Mouse (Mus musculus) stomach, embryonic 15.5 days (tissue): ENCODE data around the gene Pde4d. TPM values are rescaled to one million over a fixed set of nuclear protein-coding genes. Genes with fewer than 3 reads are reported as not detected.
"Not testable (repeated sequence)": the region's sequence is repeated elsewhere in the genome, so short reads cannot be mapped to it uniquely, and the experiment has no call there.

Source experiments
- ATAC-seq: fragments of 200-750 bp; cut with Nextera tagmentation; 2 replicates; pipeline ENCODE4 v1.8.0; 2017; ENCODE audit warnings: low read depth, moderate number of reproducible peaks, moderate TSS enrichment; ENCODE audit not compliant: insufficient read depth, low FRiP score
- H3K27ac ChIP-seq: fragments of 300-500 bp; sonication (generic); 2 replicates; pipeline ENCODE4 v1.5.1; 2015; ENCODE audit warnings: mild to moderate bottlenecking, inconsistent platforms
- H3K27me3 ChIP-seq: fragments of 300-500 bp; sonication (generic); replicated peaks from 2 replicates; pipeline ENCODE4 v1.6.1; 2015; ENCODE audit warnings: inconsistent platforms
- H3K36me3 ChIP-seq: fragments of 300-500 bp; sonication (generic); 2 replicates; pipeline ENCODE4 v1.6.1; 2015; ENCODE audit warnings: inconsistent platforms
- H3K4me1 ChIP-seq: fragments of 300-500 bp; sonication (generic); 2 replicates; pipeline ENCODE4 v1.6.1; 2015; ENCODE audit warnings: inconsistent platforms
- H3K4me2 ChIP-seq: fragments of 300-500 bp; sonication (generic); 2 replicates; pipeline ENCODE4 v1.6.1; 2015; ENCODE audit warnings: mild to moderate bottlenecking, inconsistent platforms
- H3K4me3 ChIP-seq: fragments of 300-500 bp; sonication (generic); replicated peaks from 2 replicates; pipeline ENCODE4 v1.5.1; 2015; ENCODE audit warnings: inconsistent platforms
- H3K9ac ChIP-seq: fragments of 300-500 bp; sonication (generic); 2 replicates; pipeline ENCODE4 v1.6.1; 2015; ENCODE audit warnings: inconsistent platforms
- H3K9me3 ChIP-seq: fragments of 300-500 bp; sonication (generic); 2 replicates; pipeline ENCODE4 v1.6.1; 2016; ENCODE audit warnings: inconsistent platforms
- WGBS: fragments of 180-500 bp; shearing (Covaris S2); methylation state at CpG from one replicate; pipeline ENCODE4 v1.1.7; 2015; 5-methylcytosine and 5-hydroxymethylcytosine counted together
- polyA plus RNA-seq: library from polyadenylated mRNA; unstranded; fragments of >200 nt; fragmentation: Nextera tagmentation; extraction: Ambion mirVana; gene quantifications from 2 replicates; pipeline ENCODE4 v1.2.1, GENCODE M21; 2015

Pde4d gene
- polyA plus RNA-seq, 1 experiment from 2014 or later: 22.8 TPM

GRCm38 (mm10) chr13:108751155-108751840, 301.6 kb downstream of the Pde4d start:
- Histone ChIP-seq H3K36me3 (no peaks in the 10 kb centered on the region), H3K4me2 (no peak overlapping the region), H3K27ac (no peak overlapping the region), H3K4me1 (no peaks in the 10 kb centered on the region), H3K4me3 (no peak overlapping the region), H3K9ac (no peak overlapping the region), H3K9me3 (no peaks in the 10 kb centered on the region), H3K27me3 (no peaks in the 10 kb centered on the region)
- WGBS: 82% methylated on average over 3 of the region's 3 CpGs
- ATAC-seq: no peak

DNA sequence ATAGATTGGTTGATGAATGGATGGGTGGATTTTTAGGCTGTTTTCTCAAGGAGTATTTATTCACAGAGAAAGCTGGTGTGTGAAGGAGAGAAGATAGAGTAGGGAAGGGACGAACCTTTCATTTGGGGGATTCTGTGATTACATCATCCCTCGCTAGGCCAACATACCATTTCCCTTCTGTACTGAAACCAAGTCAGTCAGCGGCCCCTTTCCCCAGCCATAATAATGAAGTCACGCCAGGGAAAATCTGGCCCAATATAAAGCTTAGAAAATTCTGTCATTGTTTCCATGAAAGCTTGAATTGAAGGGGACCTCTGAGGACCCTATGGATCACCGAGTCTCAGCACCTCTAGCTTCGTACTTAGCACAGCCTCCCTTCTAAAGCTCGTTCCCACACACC, 307.7 kb downstream of the Pde4d start:
- H3K4me3 ChIP-seq: no peak overlapping the region
- no peak for ATAC-seq
- H3K27me3 ChIP-seq: no peaks in the 10 kb centered on the region
- no peak overlapping the region for H3K9ac ChIP-seq
- 77% methylated on average over 7 of the region's 7 CpGs for WGBS
- no peaks in the 10 kb centered on the region for H3K4me1 ChIP-seq
- no peak overlapping the region for H3K4me2 ChIP-seq
- H3K27ac ChIP-seq: no peak overlapping the region
- H3K36me3 ChIP-seq: no peaks in the 10 kb centered on the region
- H3K9me3 ChIP-seq: no peaks in the 10 kb centered on the region

DNA sequence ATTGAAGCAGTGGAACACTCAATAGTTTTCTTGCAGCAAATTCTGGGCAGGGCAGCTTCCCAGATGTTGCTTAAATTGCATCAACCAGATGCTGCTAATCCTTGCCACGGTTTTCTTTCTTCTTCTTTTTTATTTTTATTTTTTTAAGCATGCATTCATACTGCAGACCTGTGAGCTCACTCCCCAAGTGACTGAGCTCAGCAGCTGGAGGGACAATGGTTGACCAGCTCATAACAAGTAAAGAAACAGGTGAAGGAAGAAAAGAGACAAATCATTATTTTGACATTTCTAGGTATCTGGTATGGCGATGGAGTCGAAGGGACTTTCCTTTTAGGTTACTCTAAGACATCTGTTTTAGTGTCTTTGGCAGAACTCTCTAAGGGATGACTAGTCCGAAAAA, 308.6 kb downstream of the Pde4d start:
- ATAC-seq: no peak
- Histone ChIP-seq H3K27ac (no peak overlapping the region), H3K4me2 (no peak overlapping the region), H3K9me3 (no peaks in the 10 kb centered on the region), H3K36me3 (no peaks in the 10 kb centered on the region), H3K4me1 (no peaks in the 10 kb centered on the region), H3K4me3 (no peak overlapping the region), H3K9ac (no peak overlapping the region), H3K27me3 (no peaks in the 10 kb centered on the region)
- 72% methylated on average over 4 of the region's 4 CpGs for WGBS

DNA sequence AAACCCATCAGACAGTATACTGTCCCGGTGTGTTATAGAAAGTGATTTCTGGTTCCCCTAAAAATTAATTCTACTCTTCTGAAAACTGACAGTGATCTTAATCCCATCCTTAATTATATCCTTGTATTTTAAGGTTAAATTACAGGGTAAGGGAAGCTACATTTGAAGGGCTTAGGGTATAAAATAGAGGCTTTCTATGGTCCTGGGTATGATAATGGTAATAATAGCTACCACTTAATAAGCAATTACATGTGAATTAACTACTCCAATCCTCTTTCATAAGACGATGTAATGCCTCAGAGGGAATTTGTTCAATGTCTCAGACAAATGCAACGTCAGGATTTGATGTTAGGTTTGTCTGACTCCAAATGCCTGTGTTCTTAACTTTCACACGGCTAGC, 309.4 kb downstream of the Pde4d start:
- ATAC-seq: no peak
- H3K4me2 ChIP-seq: no peak overlapping the region
- no peaks in the 10 kb centered on the region for H3K4me1 ChIP-seq
- no peaks in the 10 kb centered on the region for H3K27me3 ChIP-seq
- no peak overlapping the region for H3K27ac ChIP-seq
- H3K9me3 ChIP-seq: no peaks in the 10 kb centered on the region
- no peak overlapping the region for H3K9ac ChIP-seq
- H3K36me3 ChIP-seq: no peaks in the 10 kb centered on the region
- WGBS: 77% methylated on average over 4 of the region's 4 CpGs
- H3K4me3 ChIP-seq: no peak overlapping the region

DNA sequence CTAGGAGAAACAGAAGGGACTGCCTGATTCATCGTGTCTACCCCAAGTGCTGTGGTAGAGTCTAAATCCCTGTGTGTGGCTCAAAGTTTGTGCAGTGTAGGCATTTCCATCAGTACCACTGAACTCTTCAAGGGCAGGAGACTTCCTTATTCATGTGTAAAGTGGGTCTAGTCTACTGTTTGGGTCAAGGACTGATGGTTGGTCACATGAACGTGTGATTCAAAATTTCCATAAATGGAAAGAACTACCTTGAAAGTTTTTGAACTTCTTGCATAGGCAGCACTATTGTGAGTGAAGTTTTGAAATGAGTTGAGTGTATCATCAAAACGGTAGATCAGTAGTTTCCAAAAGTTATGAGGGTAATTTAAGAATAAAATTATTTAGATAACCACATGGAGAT, 313.5 kb downstream of the Pde4d start:
- no peaks in the 10 kb centered on the region for H3K36me3 ChIP-seq
- ATAC-seq: no peak

GRCm38 (mm10) chr13:108766020-108766727, 316.4 kb downstream of the Pde4d start:
- WGBS: 71% methylated on average over 11 of the region's 11 CpGs
- ATAC-seq: no peak
- Histone ChIP-seq H3K36me3 (no peaks in the 10 kb centered on the region), H3K9ac (no peak overlapping the region), H3K4me1 (no peaks in the 10 kb centered on the region), H3K27me3 (no peaks in the 10 kb centered on the region), H3K9me3 (no peaks in the 10 kb centered on the region), H3K4me2 (no peak overlapping the region), H3K27ac (no peak overlapping the region), H3K4me3 (no peak overlapping the region)

More for the DNA sequence above, 313.5 kb downstream of the Pde4d start:
- Histone ChIP-seq H3K4me3 (no peak overlapping the region), H3K4me1 (no peaks in the 10 kb centered on the region), H3K27me3 (no peaks in the 10 kb centered on the region), H3K27ac (no peak overlapping the region), H3K4me2 (no peak overlapping the region), H3K9ac (no peak overlapping the region), H3K9me3 (no peaks in the 10 kb centered on the region)
- 80% methylated on average over 3 of the region's 3 CpGs for WGBS

GRCm38 (mm10) chr13:108769465-108770056, 319.8 kb downstream of the Pde4d start:
- no peaks in the 10 kb centered on the region for H3K9me3 ChIP-seq
- ATAC-seq: no peak
- whole genome bisulfite sequencing: 50% methylated on average over 3 of the region's 3 CpGs

DNA sequence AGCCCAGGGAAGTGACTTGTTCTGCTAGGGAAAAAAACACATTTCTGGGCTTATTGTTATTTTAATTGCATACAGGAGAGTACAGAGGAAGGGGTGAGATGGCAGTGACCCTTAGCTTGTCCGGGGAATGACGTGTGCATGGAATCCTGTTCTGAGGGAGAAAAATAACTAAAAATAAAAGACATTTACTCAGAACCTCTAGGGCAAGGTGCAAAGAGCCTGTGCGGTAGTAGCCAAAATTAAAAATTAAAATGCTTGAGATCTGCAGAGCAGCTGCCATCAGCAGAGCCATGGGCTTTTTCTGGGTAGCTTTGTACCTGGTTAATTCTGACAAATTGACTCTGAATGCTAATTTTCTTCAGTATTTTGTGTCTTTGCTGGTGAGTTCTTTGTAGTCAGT, 322.6 kb downstream of the Pde4d start:
- H3K4me2 ChIP-seq: no peak overlapping the region

More at GRCm38 (mm10) chr13:108769465-108770056, 319.8 kb downstream of the Pde4d start:
- Histone ChIP-seq H3K4me3 (no peak overlapping the region), H3K9ac (no peak overlapping the region), H3K4me2 (no peak overlapping the region), H3K27me3 (no peaks in the 10 kb centered on the region), H3K36me3 (no peaks in the 10 kb centered on the region), H3K27ac (no peak overlapping the region), H3K4me1 (no peaks in the 10 kb centered on the region)

DNA sequence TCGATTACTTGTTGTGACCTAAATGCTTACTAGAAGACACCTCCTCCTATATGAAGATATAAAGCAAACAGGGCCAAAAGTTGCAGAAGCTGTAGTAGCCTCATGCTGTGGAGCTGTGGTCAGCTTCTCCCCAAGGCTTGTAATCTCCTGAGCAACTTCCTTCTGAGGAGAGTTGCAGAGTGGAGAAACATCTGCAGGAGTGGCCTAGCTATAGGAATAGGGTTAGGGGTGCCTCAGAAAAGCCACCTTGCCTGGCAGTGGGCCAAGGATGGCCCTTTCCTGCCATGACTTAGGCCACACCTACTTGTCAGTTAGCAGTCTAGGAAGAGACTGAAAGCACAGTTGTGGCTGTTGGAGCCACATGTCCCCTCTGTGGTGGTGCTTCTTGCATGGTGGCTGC, 325.2 kb downstream of the Pde4d start:
- H3K4me3 ChIP-seq: no peak overlapping the region
- no peak overlapping the region for H3K9ac ChIP-seq
- H3K27ac ChIP-seq: no peak overlapping the region
- H3K4me2 ChIP-seq: no peak overlapping the region
- H3K4me1 ChIP-seq: no peaks in the 10 kb centered on the region
- no peak for ATAC-seq
- H3K27me3 ChIP-seq: no peaks in the 10 kb centered on the region
- WGBS: 75% methylated on average over 1 of the region's 1 CpGs
- H3K36me3 ChIP-seq: no peaks in the 10 kb centered on the region
- H3K9me3 ChIP-seq: no peaks in the 10 kb centered on the region

More for the DNA sequence above, 322.6 kb downstream of the Pde4d start:
- Histone ChIP-seq H3K27ac (no peak overlapping the region), H3K9me3 (no peaks in the 10 kb centered on the region), H3K27me3 (no peaks in the 10 kb centered on the region), H3K9ac (no peak overlapping the region), H3K4me1 (no peaks in the 10 kb centered on the region), H3K36me3 (no peaks in the 10 kb centered on the region), H3K4me3 (no peak overlapping the region)
- no peak for ATAC-seq
- 74% methylated on average over 3 of the region's 3 CpGs for WGBS

GRCm38 (mm10) chr13:108775882-108776281, 326.1 kb downstream of the Pde4d start:
- Histone ChIP-seq H3K4me3 (no peak overlapping the region), H3K4me2 (no peak overlapping the region), H3K9me3 (no peaks in the 10 kb centered on the region), H3K27me3 (no peaks in the 10 kb centered on the region), H3K27ac (no peak overlapping the region), H3K36me3 (no peaks in the 10 kb centered on the region), H3K9ac (no peak overlapping the region), H3K4me1 (no peaks in the 10 kb centered on the region)
- WGBS: 64% methylated on average over 7 of the region's 7 CpGs
- ATAC-seq: no peak

GRCm38 (mm10) chr13:108797620-108798019, 347.9 kb downstream of the Pde4d start:
- not testable (repeated sequence) for ATAC-seq, H3K4me2 ChIP-seq, H3K4me3 ChIP-seq, H3K9me3 ChIP-seq, H3K9ac ChIP-seq, H3K27ac ChIP-seq, H3K4me1 ChIP-seq, H3K36me3 ChIP-seq, H3K27me3 ChIP-seq
- 76% methylated on average over 3 of the region's 3 CpGs for WGBS

DNA sequence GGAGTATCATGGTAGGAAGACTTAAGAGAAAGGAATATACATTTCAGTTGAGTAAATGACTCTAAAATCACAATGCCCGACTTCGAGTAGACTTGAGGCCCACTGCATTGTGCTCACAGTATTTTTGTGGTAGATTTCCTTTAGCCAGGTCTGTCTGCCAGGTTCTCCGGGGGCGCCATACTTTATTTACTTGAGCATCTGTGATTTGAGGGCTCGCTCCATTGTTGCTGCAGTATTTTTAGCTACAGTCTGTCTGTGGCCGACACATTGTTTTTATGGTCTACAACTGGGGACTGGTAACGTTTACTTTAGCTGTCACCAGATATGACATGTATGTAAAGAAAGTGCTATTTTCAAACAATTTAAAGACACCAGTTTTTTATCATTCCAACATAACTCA, 359.4 kb downstream of the Pde4d start:
- no peak for ATAC-seq
- no peak overlapping the region for H3K27ac ChIP-seq
- 70% methylated on average over 7 of the region's 7 CpGs for WGBS
- H3K36me3 ChIP-seq: no peaks in the 10 kb centered on the region
- no peaks in the 10 kb centered on the region for H3K27me3 ChIP-seq
- H3K9me3 ChIP-seq: no peaks in the 10 kb centered on the region
- H3K4me1 ChIP-seq: no peaks in the 10 kb centered on the region
- no peak overlapping the region for H3K4me3 ChIP-seq
- H3K9ac ChIP-seq: no peak overlapping the region
- no peak overlapping the region for H3K4me2 ChIP-seq
